Mouse (Mus musculus): ENCODE measurements at regions not wholly inside any gene's neighbourhood (a gene's known extent, or its start where the extent isn't known, plus 50 kb on each side); places are given as distances from the start of the nearest gene placed in this dataset.

DNA sequence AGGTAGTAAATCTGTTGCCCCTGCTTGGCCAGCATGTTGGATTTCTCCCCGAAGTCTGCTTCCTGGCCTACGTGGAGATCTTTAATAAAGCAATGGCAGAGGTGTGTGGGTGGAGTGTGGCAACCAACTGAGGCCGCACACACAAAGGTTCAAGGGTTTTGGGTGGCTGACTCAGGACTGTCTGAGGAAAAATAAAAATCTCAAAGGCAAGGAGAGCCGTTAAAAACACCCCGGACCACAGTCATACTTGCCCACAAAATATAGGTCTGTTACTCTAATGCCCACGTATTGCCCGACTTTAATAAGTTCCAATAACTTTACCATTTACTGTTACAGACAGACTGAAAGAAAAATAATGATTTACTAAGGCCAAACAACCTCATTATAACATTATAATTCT, 108.7 kb upstream of the Cdkn2b start:
- H3K4me3 ChIP-seq (ENCODE audit: low read depth, low read length): no peak overlapping the region
- no peaks in the 10 kb centered on the region for H3K27me3 ChIP-seq (replicated peaks; ENCODE audit: control insufficient read depth, insufficient read depth, low read length)
- WGBS: 89% methylated on average over 7 of the region's 7 CpGs
- no peak overlapping the region for H3K27ac ChIP-seq (replicated peaks; ENCODE audit: low read depth, low read length)
- H3K9me3 ChIP-seq (ENCODE audit: control insufficient read depth, low read length): no peaks in the 10 kb centered on the region
- DNase-seq (ENCODE audit: low spot score) (no peak), ATAC-seq (ENCODE audit: low read depth) (no peak)
- no peak overlapping the region for H3K4me2 ChIP-seq (ENCODE audit: low read depth, low read length)
- H3K36me3 ChIP-seq (ENCODE audit: control insufficient read depth, insufficient read depth, low read length): no peaks in the 10 kb centered on the region
- no peak overlapping the region for H3K9ac ChIP-seq (ENCODE audit: low read depth, low read length)
- H3K4me1 ChIP-seq (ENCODE audit: control insufficient read depth, insufficient read depth, low read length): no peaks in the 10 kb centered on the region

DNA sequence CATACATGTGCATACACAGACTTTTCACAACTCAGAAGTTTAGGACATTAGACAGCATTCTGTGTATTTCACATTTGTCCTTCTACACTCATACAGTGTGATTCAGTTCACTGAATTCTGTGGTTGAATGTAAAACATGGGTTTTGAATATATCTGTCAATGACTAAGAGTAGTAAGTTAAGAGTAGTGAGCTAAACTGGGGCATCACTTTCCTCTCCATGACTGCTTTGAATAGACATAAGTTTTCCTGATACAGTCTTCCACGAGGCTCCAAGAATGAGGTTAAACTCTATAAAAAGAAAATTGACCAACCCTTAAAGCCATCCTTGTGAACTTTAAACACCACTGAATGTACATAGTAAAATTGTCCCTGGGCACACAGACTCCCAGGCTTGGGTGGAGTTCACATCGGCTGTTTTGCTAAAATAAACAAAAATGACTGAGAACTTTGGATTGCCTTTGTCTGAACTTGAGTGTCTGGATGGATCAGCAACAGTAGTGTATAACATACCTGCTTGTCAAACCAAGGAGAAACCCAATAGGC, 94.9 kb upstream of the Cdkn2b start:
- no peak for DNase-seq (ENCODE audit: low spot score)
- Histone ChIP-seq H3K36me3 (ENCODE audit: control insufficient read depth, insufficient read depth, low read length) (no peaks in the 10 kb centered on the region), H3K4me3 (ENCODE audit: low read depth, low read length) (no peak overlapping the region), H3K4me2 (ENCODE audit: low read depth, low read length) (no peak overlapping the region), H3K4me1 (ENCODE audit: control insufficient read depth, insufficient read depth, low read length) (no peaks in the 10 kb centered on the region), H3K9me3 (ENCODE audit: control insufficient read depth, low read length) (no peaks in the 10 kb centered on the region), H3K27me3 (replicated peaks; ENCODE audit: control insufficient read depth, insufficient read depth, low read length) (no peaks in the 10 kb centered on the region), H3K27ac (replicated peaks; ENCODE audit: low read depth, low read length) (no peak overlapping the region), H3K9ac (ENCODE audit: low read depth, low read length) (no peak overlapping the region)
- no peak for ATAC-seq (ENCODE audit: low read depth)
- WGBS: 49% methylated on average over 2 of the region's 2 CpGs

DNA sequence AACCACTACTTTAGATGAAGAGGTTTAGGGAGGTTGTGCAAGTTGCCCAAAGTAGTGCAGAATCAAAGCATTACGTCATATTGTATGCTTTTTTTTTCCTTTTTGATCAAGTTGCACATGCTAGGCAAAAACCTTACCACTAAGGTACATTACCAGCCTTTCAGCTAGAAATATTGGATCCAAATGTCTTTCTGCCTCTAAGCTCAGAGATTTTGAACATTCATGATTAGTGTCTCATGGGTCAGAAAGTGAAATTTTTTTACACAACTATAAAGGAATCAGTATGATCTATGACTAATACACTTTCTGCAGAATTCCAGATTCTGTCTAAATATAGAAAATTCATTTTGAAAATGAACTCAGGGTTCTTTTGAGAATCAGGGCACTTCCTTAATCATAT, 92.3 kb upstream of the Cdkn2b start:
- no peaks in the 10 kb centered on the region for H3K27me3 ChIP-seq (replicated peaks; ENCODE audit: control insufficient read depth, insufficient read depth, low read length)
- H3K27ac ChIP-seq (replicated peaks; ENCODE audit: low read depth, low read length): no peak overlapping the region
- DNase-seq (ENCODE audit: low spot score) (no peak), ATAC-seq (ENCODE audit: low read depth) (no peak)
- H3K4me1 ChIP-seq (ENCODE audit: control insufficient read depth, insufficient read depth, low read length): no peaks in the 10 kb centered on the region
- H3K9ac ChIP-seq (ENCODE audit: low read depth, low read length): no peak overlapping the region
- H3K4me3 ChIP-seq (ENCODE audit: low read depth, low read length): no peak overlapping the region
- H3K36me3 ChIP-seq (ENCODE audit: control insufficient read depth, insufficient read depth, low read length): no peaks in the 10 kb centered on the region
- no peaks in the 10 kb centered on the region for H3K9me3 ChIP-seq (ENCODE audit: control insufficient read depth, low read length)
- WGBS: 76% methylated on average over 1 of the region's 1 CpGs
- H3K4me2 ChIP-seq (ENCODE audit: low read depth, low read length): no peak overlapping the region

DNA sequence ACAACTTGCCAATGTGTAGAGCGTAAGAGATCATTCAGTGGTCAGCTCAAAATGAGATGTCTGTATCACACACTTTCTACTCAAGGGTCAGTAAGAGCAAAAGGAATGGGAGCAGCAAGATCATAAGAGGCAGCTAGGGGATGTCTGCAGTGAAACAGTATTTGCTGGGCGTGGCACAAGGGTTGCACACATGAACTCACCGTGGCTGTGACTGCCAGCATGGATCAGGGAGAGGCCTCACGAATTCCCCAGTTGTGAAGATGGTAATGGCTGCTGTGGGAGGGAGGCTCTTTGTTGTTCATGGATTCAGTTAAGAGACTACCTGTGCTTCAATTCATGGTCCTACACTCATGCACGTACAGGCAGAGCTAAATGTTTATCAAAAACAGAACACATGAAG, 91.5 kb upstream of the Cdkn2b start:
- 74% methylated on average over 5 of the region's 5 CpGs for WGBS
- H3K4me3 ChIP-seq (ENCODE audit: low read depth, low read length): no peak overlapping the region
- H3K27me3 ChIP-seq (replicated peaks; ENCODE audit: control insufficient read depth, insufficient read depth, low read length): no peaks in the 10 kb centered on the region
- H3K4me2 ChIP-seq (ENCODE audit: low read depth, low read length): no peak overlapping the region
- no peaks in the 10 kb centered on the region for H3K4me1 ChIP-seq (ENCODE audit: control insufficient read depth, insufficient read depth, low read length)
- ATAC-seq (ENCODE audit: low read depth) (no peak), DNase-seq (ENCODE audit: low spot score) (no peak)
- H3K36me3 ChIP-seq (ENCODE audit: control insufficient read depth, insufficient read depth, low read length): no peaks in the 10 kb centered on the region
- no peak overlapping the region for H3K9ac ChIP-seq (ENCODE audit: low read depth, low read length)
- H3K9me3 ChIP-seq (ENCODE audit: control insufficient read depth, low read length): no peaks in the 10 kb centered on the region
- H3K27ac ChIP-seq (replicated peaks; ENCODE audit: low read depth, low read length): no peak overlapping the region

DNA sequence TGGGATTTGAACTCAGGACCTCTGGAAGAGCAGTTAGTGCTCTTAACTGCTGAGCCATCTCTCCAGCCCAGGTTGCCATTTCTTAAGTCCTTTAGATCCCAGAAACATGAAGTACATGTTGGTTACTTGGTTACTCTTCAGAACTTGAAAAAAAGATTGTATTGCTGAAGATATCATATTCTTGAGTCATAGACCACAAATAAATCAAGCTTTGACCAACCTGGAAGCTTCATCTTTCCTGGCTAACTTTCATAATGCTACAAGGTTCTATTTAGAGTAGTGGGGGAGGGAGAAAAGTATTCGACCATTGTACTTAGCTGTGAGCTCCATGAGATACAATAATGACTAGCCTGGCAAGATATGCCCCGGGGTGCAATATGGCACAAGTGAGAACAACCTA, 90.9 kb upstream of the Cdkn2b start:
- 66% methylated on average over 2 of the region's 2 CpGs for WGBS
- H3K36me3 ChIP-seq (ENCODE audit: control insufficient read depth, insufficient read depth, low read length): no peaks in the 10 kb centered on the region
- H3K4me2 ChIP-seq (ENCODE audit: low read depth, low read length): no peak overlapping the region
- no peaks in the 10 kb centered on the region for H3K4me1 ChIP-seq (ENCODE audit: control insufficient read depth, insufficient read depth, low read length)
- H3K27me3 ChIP-seq (replicated peaks; ENCODE audit: control insufficient read depth, insufficient read depth, low read length): no peaks in the 10 kb centered on the region
- H3K4me3 ChIP-seq (ENCODE audit: low read depth, low read length): no peak overlapping the region
- H3K9me3 ChIP-seq (ENCODE audit: control insufficient read depth, low read length): no peaks in the 10 kb centered on the region
- no peak overlapping the region for H3K27ac ChIP-seq (replicated peaks; ENCODE audit: low read depth, low read length)
- ATAC-seq (ENCODE audit: low read depth) (no peak), DNase-seq (ENCODE audit: low spot score) (no peak)
- H3K9ac ChIP-seq (ENCODE audit: low read depth, low read length): no peak overlapping the region

DNA sequence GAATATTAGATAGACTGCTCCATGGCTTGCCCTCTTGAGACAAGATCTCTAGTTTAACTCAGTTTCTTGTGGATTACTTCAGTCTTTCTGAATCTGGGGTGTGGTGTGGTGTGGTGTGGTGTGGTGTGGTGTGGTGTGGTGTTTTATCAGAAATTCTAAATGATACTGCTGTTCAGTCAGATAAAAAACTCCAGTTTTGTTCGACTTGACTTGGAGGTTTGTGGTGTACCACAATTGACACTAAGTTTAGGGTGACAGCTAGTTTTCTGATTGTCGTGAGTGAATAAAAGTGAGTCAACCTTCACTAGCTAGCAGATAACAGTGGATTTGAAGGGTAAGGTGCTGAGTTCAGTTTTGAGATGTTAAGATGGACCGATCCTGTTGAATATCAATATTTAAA, 89.5 kb upstream of the Cdkn2b start:
- ATAC-seq (ENCODE audit: low read depth) (no peak), DNase-seq (ENCODE audit: low spot score) (no peak)
- no peaks in the 10 kb centered on the region for H3K9me3 ChIP-seq (ENCODE audit: control insufficient read depth, low read length)
- H3K27ac ChIP-seq (replicated peaks; ENCODE audit: low read depth, low read length): no peak overlapping the region
- no peaks in the 10 kb centered on the region for H3K4me1 ChIP-seq (ENCODE audit: control insufficient read depth, insufficient read depth, low read length)
- no peaks in the 10 kb centered on the region for H3K36me3 ChIP-seq (ENCODE audit: control insufficient read depth, insufficient read depth, low read length)
- 83% methylated on average over 3 of the region's 3 CpGs for WGBS
- no peak overlapping the region for H3K9ac ChIP-seq (ENCODE audit: low read depth, low read length)
- no peak overlapping the region for H3K4me3 ChIP-seq (ENCODE audit: low read depth, low read length)
- no peak overlapping the region for H3K4me2 ChIP-seq (ENCODE audit: low read depth, low read length)
- H3K27me3 ChIP-seq (replicated peaks; ENCODE audit: control insufficient read depth, insufficient read depth, low read length): no peaks in the 10 kb centered on the region

DNA sequence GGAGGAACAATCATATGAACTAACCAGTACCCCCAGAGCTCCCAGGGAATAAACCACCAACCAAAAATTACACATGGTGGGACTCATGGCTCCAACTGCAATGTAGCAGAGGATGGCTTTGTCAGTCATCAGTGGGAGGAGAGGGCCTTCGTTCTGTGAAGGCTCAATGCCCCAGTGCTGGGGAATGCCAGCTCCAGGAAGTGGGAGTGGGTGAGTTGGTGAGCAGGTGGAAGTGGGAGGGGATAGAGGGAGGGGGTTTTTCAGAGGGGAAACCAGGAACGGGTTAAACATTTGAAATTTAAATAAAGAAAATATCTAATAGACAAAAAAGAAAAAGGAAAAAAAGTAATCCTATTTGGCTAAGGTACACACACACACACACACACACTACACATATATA, 88.4 kb upstream of the Cdkn2b start:
- no peaks in the 10 kb centered on the region for H3K4me1 ChIP-seq (ENCODE audit: control insufficient read depth, insufficient read depth, low read length)
- no peak overlapping the region for H3K9ac ChIP-seq (ENCODE audit: low read depth, low read length)
- no peaks in the 10 kb centered on the region for H3K27me3 ChIP-seq (replicated peaks; ENCODE audit: control insufficient read depth, insufficient read depth, low read length)
- H3K9me3 ChIP-seq (ENCODE audit: control insufficient read depth, low read length): no peaks in the 10 kb centered on the region
- WGBS: 69% methylated on average over 2 of the region's 2 CpGs
- ATAC-seq (ENCODE audit: low read depth) (no peak), DNase-seq (ENCODE audit: low spot score) (no peak)
- no peak overlapping the region for H3K4me3 ChIP-seq (ENCODE audit: low read depth, low read length)
- H3K27ac ChIP-seq (replicated peaks; ENCODE audit: low read depth, low read length): no peak overlapping the region
- H3K36me3 ChIP-seq (ENCODE audit: control insufficient read depth, insufficient read depth, low read length): no peaks in the 10 kb centered on the region
- H3K4me2 ChIP-seq (ENCODE audit: low read depth, low read length): no peak overlapping the region

DNA sequence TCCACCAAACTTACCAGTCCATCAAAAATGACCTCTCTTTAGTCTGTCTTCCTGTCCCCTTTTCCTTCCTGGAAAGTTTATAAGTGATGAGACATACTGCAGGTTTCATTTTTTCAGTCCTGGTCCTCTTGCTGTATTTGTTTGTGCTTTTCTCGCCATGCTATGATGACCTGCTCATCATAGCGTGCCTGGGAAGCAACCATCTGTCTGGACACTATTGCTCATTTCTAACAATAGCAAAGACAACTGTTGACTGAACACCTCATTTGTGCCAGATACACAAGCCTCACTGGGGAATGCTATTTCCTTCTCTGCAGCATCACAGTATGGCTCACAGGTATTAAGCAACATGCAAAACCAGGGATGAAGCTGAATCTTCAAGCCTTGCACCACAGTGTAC, 85.2 kb upstream of the Cdkn2b start:
- Histone ChIP-seq H3K4me2 (ENCODE audit: low read depth, low read length) (no peak overlapping the region), H3K9ac (ENCODE audit: low read depth, low read length) (no peak overlapping the region), H3K27ac (replicated peaks; ENCODE audit: low read depth, low read length) (no peak overlapping the region), H3K9me3 (ENCODE audit: control insufficient read depth, low read length) (no peaks in the 10 kb centered on the region), H3K36me3 (ENCODE audit: control insufficient read depth, insufficient read depth, low read length) (no peaks in the 10 kb centered on the region), H3K4me1 (ENCODE audit: control insufficient read depth, insufficient read depth, low read length) (no peaks in the 10 kb centered on the region), H3K27me3 (replicated peaks; ENCODE audit: control insufficient read depth, insufficient read depth, low read length) (no peaks in the 10 kb centered on the region), H3K4me3 (ENCODE audit: low read depth, low read length) (no peak overlapping the region)
- DNase-seq (ENCODE audit: low spot score): no peak
- no peak for ATAC-seq (ENCODE audit: low read depth)
- 78% methylated on average over 2 of the region's 2 CpGs for WGBS

DNA sequence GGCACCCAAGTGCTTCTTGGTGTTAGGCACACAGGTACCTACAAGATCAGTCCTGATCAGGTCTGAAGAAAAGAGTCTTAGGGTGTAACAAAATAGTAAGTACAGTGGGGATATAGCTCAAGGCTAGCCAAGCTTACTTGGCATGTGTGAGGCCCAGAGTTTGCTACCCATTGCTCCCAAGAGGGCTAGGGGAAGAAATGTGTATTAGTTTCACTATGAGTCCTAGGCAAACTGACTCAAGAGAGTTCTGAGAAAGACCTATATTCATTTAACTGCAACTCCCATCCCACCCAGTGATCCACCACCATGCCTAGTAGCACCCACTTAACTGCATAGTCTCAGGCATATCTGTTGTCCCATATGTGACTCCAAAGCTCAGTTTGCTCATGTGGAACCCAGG, 84.5 kb upstream of the Cdkn2b start:
- Histone ChIP-seq H3K27ac (replicated peaks; ENCODE audit: low read depth, low read length) (no peak overlapping the region), H3K4me2 (ENCODE audit: low read depth, low read length) (no peak overlapping the region), H3K4me1 (ENCODE audit: control insufficient read depth, insufficient read depth, low read length) (no peaks in the 10 kb centered on the region), H3K27me3 (replicated peaks; ENCODE audit: control insufficient read depth, insufficient read depth, low read length) (no peaks in the 10 kb centered on the region), H3K9me3 (ENCODE audit: control insufficient read depth, low read length) (no peaks in the 10 kb centered on the region), H3K4me3 (ENCODE audit: low read depth, low read length) (no peak overlapping the region), H3K9ac (ENCODE audit: low read depth, low read length) (no peak overlapping the region), H3K36me3 (ENCODE audit: control insufficient read depth, insufficient read depth, low read length) (no peaks in the 10 kb centered on the region)
- DNase-seq (ENCODE audit: low spot score): no peak
- ATAC-seq (ENCODE audit: low read depth): no peak
